Mouse (Mus musculus): ENCODE results near the gene Ankrd50. TPM values are rescaled to one million over a fixed set of nuclear protein-coding genes. Genes with fewer than 3 reads are reported as not detected.

Gene Ankrd50
- polyA plus RNA-seq, 1 experiment from 2014 or later = 19.8 TPM

DNA sequence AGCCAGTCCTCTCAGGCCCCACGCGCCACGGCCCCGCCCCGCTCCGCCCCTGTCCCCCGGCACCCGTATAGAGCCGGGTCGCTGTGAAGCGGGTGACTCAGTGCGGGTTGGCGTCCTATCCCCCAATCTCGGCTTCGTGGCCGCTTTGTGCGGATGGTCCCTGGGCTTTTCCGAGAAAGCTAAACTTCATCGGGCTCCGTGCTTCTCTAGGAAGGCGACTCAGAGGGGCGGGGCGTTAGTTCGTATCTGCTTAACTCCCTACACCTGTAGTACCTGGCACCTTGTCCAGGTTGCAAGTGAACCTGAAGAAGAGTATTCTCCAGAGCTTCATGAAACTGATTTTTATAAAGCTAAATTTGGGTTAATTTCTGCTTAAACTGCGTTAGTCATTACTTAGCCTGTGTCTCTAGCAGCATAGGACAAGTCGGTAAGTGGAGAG lies 482 bp upstream of the Ankrd50 start:
- H3K27me3 ChIP-seq (ENCODE audit: low read depth, poor library complexity, severe bottlenecking) = no peaks in the 10 kb centered on the region
- H3K4me3 ChIP-seq = peak overlapping the region; percentile 93
- H3K9me3 ChIP-seq (replicated peaks) = no peaks in the 10 kb centered on the region
- DNase-seq (ENCODE audit: low spot score) = no peak
- H3K4me1 ChIP-seq = peaks cover 36% of the 10 kb centered on the region
- H3K27ac ChIP-seq (replicated peaks) = peak overlapping the region; percentile 98
- H3K36me3 ChIP-seq = peaks cover 24% of the 10 kb centered on the region
- 2% methylated on average over 26 of the region's 26 CpGs for WGBS

GRCm38 (mm10) chr3:38483551-38483950 lies 1.1 kb downstream of the Ankrd50 start:
- WGBS = 46% methylated on average over 10 of the region's 10 CpGs
- Histone ChIP-seq H3K27ac (replicated peaks) (peak overlapping the region; percentile 98), H3K4me3 (peak overlapping the region; percentile 93), H3K27me3 (ENCODE audit: low read depth, poor library complexity, severe bottlenecking) (no peaks in the 10 kb centered on the region), H3K36me3 (peaks cover 38% of the 10 kb centered on the region), H3K9me3 (replicated peaks) (no peaks in the 10 kb centered on the region), H3K4me1 (peaks cover 50% of the 10 kb centered on the region)
- no peak for DNase-seq (ENCODE audit: low spot score)

GRCm38 (mm10) chr3:38482749-38483148 lies 1.9 kb downstream of the Ankrd50 start:
- Histone ChIP-seq H3K4me1 (peaks cover 57% of the 10 kb centered on the region), H3K36me3 (peaks cover 46% of the 10 kb centered on the region), H3K27me3 (ENCODE audit: low read depth, poor library complexity, severe bottlenecking) (no peaks in the 10 kb centered on the region), H3K9me3 (replicated peaks) (no peaks in the 10 kb centered on the region), H3K4me3 (peak overlapping the region; percentile 93), H3K27ac (replicated peaks) (peak overlapping the region; percentile 39; the same call in 1 of the 2 replicates)
- 50% methylated on average over 11 of the region's 11 CpGs for WGBS
- DNase-seq (ENCODE audit: low spot score) = peak; percentile 26

GRCm38 (mm10) chr3:38481106-38481505 lies 3.5 kb downstream of the Ankrd50 start:
- Histone ChIP-seq H3K4me3 (peak overlapping the region; percentile 93), H3K4me1 (peaks cover 67% of the 10 kb centered on the region), H3K9me3 (replicated peaks) (no peaks in the 10 kb centered on the region), H3K27ac (replicated peaks) (no peak overlapping the region), H3K27me3 (ENCODE audit: low read depth, poor library complexity, severe bottlenecking) (no peaks in the 10 kb centered on the region), H3K36me3 (peaks cover 55% of the 10 kb centered on the region)
- WGBS = 68% methylated on average over 1 of the region's 1 CpGs
- no peak for DNase-seq (ENCODE audit: low spot score)

DNA sequence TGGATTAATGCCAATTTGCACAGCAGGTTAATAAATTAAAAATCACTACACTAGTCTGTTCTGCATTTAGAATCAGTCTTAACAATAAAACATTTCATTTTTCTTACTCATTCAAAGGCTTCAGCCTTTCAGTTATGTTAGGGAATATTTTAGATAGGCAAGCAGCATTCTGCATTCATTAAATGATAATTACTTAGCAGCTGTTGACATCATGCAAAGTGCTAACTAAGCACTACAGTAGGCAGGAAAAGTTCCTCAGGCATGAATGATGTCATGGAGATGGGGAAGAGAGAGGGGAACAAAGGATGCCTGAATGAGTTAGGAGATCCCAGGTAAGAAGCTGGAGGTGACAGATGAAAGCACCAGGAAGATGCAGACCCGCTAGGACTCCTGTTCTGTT lies 6.7 kb downstream of the Ankrd50 start:
- no peaks in the 10 kb centered on the region for H3K9me3 ChIP-seq (replicated peaks)
- H3K4me1 ChIP-seq = peaks cover 70% of the 10 kb centered on the region
- WGBS = 63% methylated on average over 1 of the region's 1 CpGs
- no peak for DNase-seq (ENCODE audit: low spot score)
- H3K4me3 ChIP-seq = no peak overlapping the region
- no peak overlapping the region for H3K27ac ChIP-seq (replicated peaks)
- no peaks in the 10 kb centered on the region for H3K27me3 ChIP-seq (ENCODE audit: low read depth, poor library complexity, severe bottlenecking)
- H3K36me3 ChIP-seq = peaks cover 74% of the 10 kb centered on the region

GRCm38 (mm10) chr3:38475587-38475986 lies 9.1 kb downstream of the Ankrd50 start:
- no peak overlapping the region for H3K4me3 ChIP-seq
- DNase-seq (ENCODE audit: low spot score) = no peak
- H3K36me3 ChIP-seq = peaks cover 67% of the 10 kb centered on the region
- H3K27ac ChIP-seq (replicated peaks) = no peak overlapping the region
- H3K4me1 ChIP-seq = peaks cover 48% of the 10 kb centered on the region
- H3K9me3 ChIP-seq (replicated peaks) = no peaks in the 10 kb centered on the region
- H3K27me3 ChIP-seq (ENCODE audit: low read depth, poor library complexity, severe bottlenecking) = no peaks in the 10 kb centered on the region
- 57% methylated on average over 6 of the region's 6 CpGs for WGBS

GRCm38 (mm10) chr3:38473138-38473537 lies 11.5 kb downstream of the Ankrd50 start:
- Histone ChIP-seq H3K4me3 (no peak overlapping the region), H3K27ac (replicated peaks) (no peak overlapping the region), H3K36me3 (peaks cover 54% of the 10 kb centered on the region), H3K9me3 (replicated peaks) (no peaks in the 10 kb centered on the region), H3K27me3 (ENCODE audit: low read depth, poor library complexity, severe bottlenecking) (no peaks in the 10 kb centered on the region), H3K4me1 (peaks cover 26% of the 10 kb centered on the region)
- no peak for DNase-seq (ENCODE audit: low spot score)
- 92% methylated on average over 4 of the region's 4 CpGs for WGBS

GRCm38 (mm10) chr3:38471516-38471915 lies 13.1 kb downstream of the Ankrd50 start:
- Histone ChIP-seq H3K4me3 (no peak overlapping the region), H3K4me1 (peaks cover 21% of the 10 kb centered on the region), H3K9me3 (replicated peaks) (no peaks in the 10 kb centered on the region), H3K27ac (replicated peaks) (no peak overlapping the region), H3K27me3 (ENCODE audit: low read depth, poor library complexity, severe bottlenecking) (no peaks in the 10 kb centered on the region), H3K36me3 (peaks cover 54% of the 10 kb centered on the region)
- no peak for DNase-seq (ENCODE audit: low spot score)

DNA sequence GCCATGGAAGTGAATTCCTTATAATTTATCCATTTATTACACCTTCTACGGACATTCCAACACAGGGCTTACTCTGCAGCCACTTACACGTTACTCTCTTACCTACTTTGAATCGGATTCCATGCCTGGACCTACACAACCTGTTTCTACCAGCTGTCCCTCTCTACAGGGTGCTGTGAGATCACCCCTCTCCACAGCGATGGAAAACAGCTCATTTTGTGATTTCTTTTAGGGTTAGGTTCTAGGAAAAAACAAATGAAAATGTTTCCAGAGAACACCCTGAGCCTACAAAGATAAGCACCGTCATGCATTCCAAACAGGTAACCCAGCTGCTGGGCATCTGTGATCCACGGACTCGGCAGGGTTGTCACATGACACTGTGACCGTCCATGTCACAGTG lies 16.5 kb downstream of the Ankrd50 start:
- no peak for DNase-seq (ENCODE audit: low spot score)
- Histone ChIP-seq H3K27me3 (ENCODE audit: low read depth, poor library complexity, severe bottlenecking) (no peaks in the 10 kb centered on the region), H3K9me3 (replicated peaks) (no peaks in the 10 kb centered on the region), H3K4me3 (no peak overlapping the region), H3K4me1 (peaks cover 4% of the 10 kb centered on the region; the same call in 1 of the 2 replicates), H3K36me3 (peaks cover 61% of the 10 kb centered on the region), H3K27ac (replicated peaks) (no peak overlapping the region)
- WGBS = 90% methylated on average over 8 of the region's 8 CpGs

DNA sequence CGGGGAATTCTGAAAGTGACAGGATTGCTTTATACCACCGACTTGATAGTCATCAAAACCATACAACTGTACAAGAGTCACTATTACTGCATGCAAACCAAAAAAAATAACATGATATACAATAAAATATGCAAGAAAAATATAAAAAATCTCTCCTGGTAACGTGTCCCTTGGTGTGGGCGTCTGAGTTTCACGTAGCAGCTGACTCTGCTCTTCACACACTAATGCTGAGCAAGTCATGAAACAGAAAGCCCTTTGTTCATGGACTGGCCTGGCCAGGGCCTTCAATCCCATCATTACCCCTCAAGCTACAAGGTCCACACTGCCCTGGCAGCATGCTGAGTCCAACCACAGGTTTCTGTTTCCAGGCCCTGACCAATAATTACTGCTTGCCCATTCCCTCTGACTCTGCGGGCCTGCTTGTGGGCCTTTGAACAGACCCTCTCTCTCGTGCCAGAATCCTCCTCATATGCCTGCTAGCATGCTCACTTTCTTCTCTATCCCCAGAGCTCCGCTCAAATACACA lies 17.7 kb downstream of the Ankrd50 start:
- Histone ChIP-seq H3K36me3 (peaks cover 61% of the 10 kb centered on the region), H3K27ac (replicated peaks) (no peak overlapping the region), H3K4me3 (no peak overlapping the region), H3K27me3 (ENCODE audit: low read depth, poor library complexity, severe bottlenecking) (no peaks in the 10 kb centered on the region), H3K4me1 (peaks cover 4% of the 10 kb centered on the region; the same call in 1 of the 2 replicates), H3K9me3 (replicated peaks) (no peaks in the 10 kb centered on the region)
- WGBS = 89% methylated on average over 8 of the region's 8 CpGs
- DNase-seq (ENCODE audit: low spot score) = no peak

DNA sequence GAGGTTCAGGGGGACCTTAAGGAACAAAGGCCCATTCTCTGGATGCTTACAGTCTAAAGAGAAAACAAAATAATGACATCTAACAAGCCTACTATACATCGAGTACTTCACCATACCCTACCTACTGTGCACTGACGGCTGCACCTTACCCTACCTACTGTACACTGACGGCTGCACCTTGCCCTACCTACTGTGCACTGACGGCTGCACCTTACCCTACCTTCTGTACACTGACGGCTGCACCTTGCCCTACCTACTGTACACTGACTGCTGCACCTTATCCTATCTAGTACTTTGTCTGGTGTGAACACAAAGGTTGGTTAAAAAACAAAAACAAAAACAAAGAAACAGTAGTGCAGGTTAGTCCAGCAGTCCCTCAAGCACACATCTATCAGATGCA lies 18.5 kb downstream of the Ankrd50 start:
- no peak for DNase-seq (ENCODE audit: low spot score)
- 97% methylated on average over 5 of the region's 5 CpGs for WGBS
- Histone ChIP-seq H3K4me3 (no peak overlapping the region), H3K27me3 (ENCODE audit: low read depth, poor library complexity, severe bottlenecking) (no peaks in the 10 kb centered on the region), H3K27ac (replicated peaks) (no peak overlapping the region), H3K36me3 (peaks cover 66% of the 10 kb centered on the region), H3K9me3 (replicated peaks) (no peaks in the 10 kb centered on the region), H3K4me1 (peaks cover 4% of the 10 kb centered on the region; the same call in 1 of the 2 replicates)

DNA sequence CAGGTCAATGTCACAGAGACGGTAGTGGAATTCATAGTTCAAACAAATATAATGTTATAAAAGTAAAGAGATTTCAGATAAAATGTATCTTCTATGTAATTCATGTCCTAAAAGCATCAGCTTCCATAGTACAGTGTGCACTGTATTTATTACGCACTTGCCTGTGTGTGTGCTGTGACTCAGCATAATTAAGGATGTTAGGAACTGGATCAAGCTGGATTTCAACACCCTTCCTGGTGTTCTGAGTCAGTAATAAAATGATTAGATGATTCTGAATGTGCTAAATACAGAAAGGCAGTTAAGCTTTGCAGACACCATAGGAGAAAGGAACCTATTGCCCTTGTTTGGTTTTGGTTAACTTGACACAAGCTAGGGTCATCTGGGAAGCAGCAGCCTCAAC lies 21.5 kb downstream of the Ankrd50 start:
- peaks cover 77% of the 10 kb centered on the region for H3K36me3 ChIP-seq
- H3K9me3 ChIP-seq (replicated peaks) = no peaks in the 10 kb centered on the region

GRCm38 (mm10) chr3:38461742-38462141 lies 22.9 kb downstream of the Ankrd50 start:
- WGBS = 91% methylated on average over 2 of the region's 2 CpGs
- Histone ChIP-seq H3K27me3 (ENCODE audit: low read depth, poor library complexity, severe bottlenecking) (no peaks in the 10 kb centered on the region), H3K4me1 (no peaks in the 10 kb centered on the region), H3K27ac (replicated peaks) (no peak overlapping the region), H3K9me3 (replicated peaks) (no peaks in the 10 kb centered on the region), H3K4me3 (no peak overlapping the region), H3K36me3 (peaks cover 77% of the 10 kb centered on the region)
- DNase-seq (ENCODE audit: low spot score) = no peak

More for the DNA sequence above, 21.5 kb downstream of the Ankrd50 start:
- DNase-seq (ENCODE audit: low spot score) = no peak
- H3K4me1 ChIP-seq = peaks cover 4% of the 10 kb centered on the region; the same call in 1 of the 2 replicates
- H3K27me3 ChIP-seq (ENCODE audit: low read depth, poor library complexity, severe bottlenecking) = no peaks in the 10 kb centered on the region
- 96% methylated on average over 2 of the region's 2 CpGs for WGBS
- H3K4me3 ChIP-seq = no peak overlapping the region
- no peak overlapping the region for H3K27ac ChIP-seq (replicated peaks)

DNA sequence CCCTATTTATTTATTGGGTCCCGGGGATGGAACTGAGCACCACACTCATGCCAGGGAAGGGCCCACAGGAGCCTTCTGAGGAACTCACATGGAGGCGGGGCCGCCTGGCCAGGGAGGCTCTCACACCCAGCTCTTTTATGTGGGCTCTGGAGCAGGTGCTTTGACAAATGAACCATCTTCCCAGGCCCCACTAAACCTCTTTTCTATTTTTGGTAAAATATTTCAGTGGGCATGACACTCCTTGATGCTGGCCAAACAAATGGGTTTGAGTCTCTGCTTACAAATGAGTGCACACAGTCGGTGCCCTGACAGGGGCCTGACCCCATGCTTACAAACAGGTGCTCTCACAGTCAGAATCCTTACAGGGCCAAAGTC lies 24.4 kb downstream of the Ankrd50 start:
- peaks cover 87% of the 10 kb centered on the region for H3K36me3 ChIP-seq
- no peak overlapping the region for H3K4me3 ChIP-seq
- DNase-seq (ENCODE audit: low spot score) = no peak
- H3K27ac ChIP-seq (replicated peaks) = no peak overlapping the region
- H3K27me3 ChIP-seq (ENCODE audit: low read depth, poor library complexity, severe bottlenecking) = no peaks in the 10 kb centered on the region
- H3K4me1 ChIP-seq = no peaks in the 10 kb centered on the region
- 89% methylated on average over 4 of the region's 4 CpGs for WGBS
- H3K9me3 ChIP-seq (replicated peaks) = no peaks in the 10 kb centered on the region

Data from midbrain, embryonic 10.5 days (tissue).